Mouse (Mus musculus) midbrain, embryonic 16.5 days (tissue): ENCODE results near the gene Stam. TPM values are rescaled to one million over a fixed set of nuclear protein-coding genes. Genes with fewer than 3 reads are reported as not detected.

Experiments used
- ATAC-seq: fragments of 200-750 bp; cut with Nextera tagmentation; 2 replicates; pipeline ENCODE4 v1.8.0; 2017; ENCODE audit warnings: moderate TSS enrichment
- H3K27ac ChIP-seq: fragments of 300-500 bp; sonication (generic); 2 replicates; pipeline ENCODE4 v1.5.1; 2014; ENCODE audit warnings: mild to moderate bottlenecking, low read length, mixed read lengths
- H3K27me3 ChIP-seq: fragments of 300-500 bp; sonication (generic); 2 replicates; pipeline ENCODE4 v1.6.1; 2014; ENCODE audit warnings: low read depth, low read length, mixed read lengths; ENCODE audit not compliant: control insufficient read depth, insufficient read depth
- H3K36me3 ChIP-seq: fragments of 300-500 bp; sonication (generic); 2 replicates; pipeline ENCODE4 v1.6.1; 2014; ENCODE audit warnings: mild to moderate bottlenecking, low read length, moderate library complexity, mixed read lengths; ENCODE audit not compliant: control insufficient read depth, insufficient read depth
- H3K4me1 ChIP-seq: fragments of 300-500 bp; sonication (generic); 2 replicates; pipeline ENCODE4 v1.6.1; 2014; ENCODE audit warnings: mild to moderate bottlenecking, low read length, mixed read lengths; ENCODE audit not compliant: control insufficient read depth, insufficient read depth
- H3K4me2 ChIP-seq: fragments of 300-500 bp; sonication (generic); 2 replicates; pipeline ENCODE4 v1.6.1; 2014; ENCODE audit warnings: mild to moderate bottlenecking, low read length, mixed read lengths
- H3K4me3 ChIP-seq: fragments of 300-500 bp; sonication (generic); 2 replicates; pipeline ENCODE4 v1.5.1; 2014; ENCODE audit warnings: low read depth, mild to moderate bottlenecking, low read length, moderate library complexity, mixed read lengths
- H3K9ac ChIP-seq: fragments of 300-500 bp; sonication (generic); 2 replicates; pipeline ENCODE4 v1.6.1; 2014; ENCODE audit warnings: low read depth, low read length, mixed read lengths
- H3K9me3 ChIP-seq: fragments of 300-500 bp; sonication (generic); replicated peaks from 2 replicates; pipeline ENCODE4 v1.6.1; 2014; ENCODE audit warnings: mild to moderate bottlenecking, low read length, mixed read lengths; ENCODE audit not compliant: control insufficient read depth, poor library complexity, severe bottlenecking
- WGBS: fragments of 180-500 bp; shearing (Covaris S2); extraction: QIAGEN DNeasy Blood & Tissue Kit; methylation state at CpG from one replicate; pipeline ENCODE4 v1.1.7; 2014; 5-methylcytosine and 5-hydroxymethylcytosine counted together
- polyA plus RNA-seq: library from polyadenylated mRNA; unstranded; fragments of >200 nt; fragmentation: Nextera tagmentation; extraction: Ambion mirVana; gene quantifications from 2 replicates; pipeline ENCODE4 v1.2.1, GENCODE M21; 2015

Stam gene
- polyA plus RNA-seq, 1 experiment from 2014 or later: 141 TPM

DNA sequence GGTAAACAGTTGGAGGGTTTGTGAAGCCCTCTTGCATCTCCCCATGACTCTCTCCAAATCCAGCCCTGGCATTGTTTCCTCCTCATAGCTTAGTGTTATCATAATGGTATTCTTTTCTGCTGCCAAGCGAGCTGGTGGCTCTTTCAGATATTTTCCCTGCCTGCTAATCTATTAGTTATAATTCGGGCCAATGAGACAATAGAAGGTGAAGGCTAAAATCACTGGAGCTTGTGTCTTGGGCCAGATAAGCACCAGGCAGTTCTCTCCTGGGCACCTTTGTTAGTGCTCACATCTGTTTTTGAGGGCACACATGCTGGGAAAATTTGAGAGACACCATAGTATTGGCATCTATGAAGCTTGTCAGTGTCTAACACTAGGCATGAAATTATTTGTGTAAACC lies 91.2 kb downstream of the Stam start:
- Histone ChIP-seq H3K4me2 (no peak overlapping the region), H3K36me3 (no peaks in the 10 kb centered on the region), H3K9me3 (no peaks in the 10 kb centered on the region), H3K4me1 (no peaks in the 10 kb centered on the region), H3K4me3 (no peak overlapping the region), H3K9ac (no peak overlapping the region), H3K27ac (no peak overlapping the region), H3K27me3 (no peaks in the 10 kb centered on the region)
- WGBS: 54% methylated on average over 2 of the region's 2 CpGs
- no peak for ATAC-seq

DNA sequence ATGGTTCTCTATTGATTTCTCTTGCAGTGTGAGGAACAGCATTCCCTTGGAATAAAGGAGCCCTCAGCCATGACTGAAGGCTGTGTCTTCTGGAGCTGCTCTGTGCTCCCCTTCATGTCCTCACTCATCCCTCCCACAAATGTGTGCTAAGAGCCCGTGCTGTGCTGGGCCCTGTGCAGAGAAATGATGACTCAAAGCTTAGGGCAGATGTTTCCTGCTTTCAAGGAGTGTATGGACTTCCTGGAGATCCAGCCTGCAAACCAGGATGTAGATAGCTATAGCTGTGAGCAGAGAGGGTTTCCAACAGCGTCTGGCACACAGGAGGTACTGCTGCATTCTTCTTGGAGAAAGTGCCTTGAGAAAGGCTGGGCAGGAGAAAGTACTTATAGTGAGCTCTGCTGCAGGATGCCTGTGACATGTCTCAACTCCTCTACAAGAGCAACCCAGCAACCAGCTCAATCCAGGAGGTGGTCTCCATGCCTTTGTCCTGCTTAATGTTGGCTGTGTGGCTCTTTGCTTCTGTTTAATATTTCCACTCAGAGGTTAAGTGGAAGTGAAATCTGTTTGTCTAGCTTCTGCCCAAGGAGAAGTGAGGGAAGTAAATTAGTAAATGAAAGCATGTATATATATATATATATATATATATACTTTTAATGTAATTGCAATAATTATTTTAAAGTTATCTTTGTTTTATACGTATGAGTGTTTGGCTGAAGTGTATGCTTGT lies 91.9 kb downstream of the Stam start:
- Histone ChIP-seq H3K9me3 (no peaks in the 10 kb centered on the region), H3K27ac (no peak overlapping the region), H3K4me2 (no peak overlapping the region), H3K4me1 (no peaks in the 10 kb centered on the region), H3K9ac (no peak overlapping the region), H3K27me3 (no peaks in the 10 kb centered on the region), H3K4me3 (no peak overlapping the region), H3K36me3 (no peaks in the 10 kb centered on the region)
- no peak for ATAC-seq
- 89% methylated on average over 3 of the region's 3 CpGs for WGBS

DNA sequence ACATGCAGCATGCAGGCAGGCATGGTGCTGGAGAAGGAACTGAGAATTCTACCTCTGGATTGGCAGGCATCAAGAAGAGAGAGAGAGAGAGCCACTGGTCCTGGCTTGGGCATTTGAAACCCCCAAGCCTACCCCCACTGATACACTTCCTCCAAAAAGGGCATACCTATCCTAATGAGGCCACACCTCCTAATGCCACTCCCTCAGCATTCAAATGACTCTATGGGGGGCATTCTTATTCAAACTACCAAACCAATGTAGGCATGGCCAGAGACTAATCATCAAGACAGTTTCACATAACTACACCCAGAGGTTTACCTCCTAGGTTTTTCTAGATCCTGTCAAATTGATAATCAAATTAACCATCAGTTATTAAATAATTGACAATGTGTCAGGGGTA lies 93.8 kb downstream of the Stam start:
- no peak for ATAC-seq
- no peaks in the 10 kb centered on the region for H3K9me3 ChIP-seq
- no peak overlapping the region for H3K9ac ChIP-seq

DNA sequence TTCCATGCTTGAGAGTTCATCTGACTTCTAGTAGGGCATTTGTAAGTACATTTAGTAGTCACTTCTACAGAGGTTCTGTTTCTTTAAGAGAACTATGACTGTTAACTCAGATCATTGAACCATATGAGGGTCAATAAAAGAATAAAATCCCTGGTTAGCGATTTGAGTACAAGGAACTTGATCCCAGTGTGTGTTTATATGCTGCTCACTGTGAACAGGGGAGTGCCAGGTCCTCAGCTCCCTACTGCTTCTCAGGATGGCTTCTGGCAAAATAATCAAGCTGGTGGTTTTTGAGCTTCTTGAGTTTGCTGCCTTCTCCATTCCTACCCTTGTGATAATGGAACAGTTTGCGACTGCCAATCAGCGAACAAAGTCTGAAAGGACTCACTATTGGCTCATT lies 100.4 kb downstream of the Stam start, which contains the start of gene Tmem236:
Gene Tmem236, plus strand, starts transcription at position 190 of the 400 bp plus-strand sequence.
- no peak within 1 kb of the TSS for H3K4me3 ChIP-seq
- H3K27ac ChIP-seq: no peak within 1 kb of the TSS
- H3K9ac ChIP-seq: no peak within 1 kb of the TSS
- 70% methylated on average over 3 of the region's 3 CpGs for WGBS
- H3K4me2 ChIP-seq: no peak within 1 kb of the TSS
- H3K4me1 ChIP-seq: no peaks in the 10 kb centered on the region
- no peak for ATAC-seq
- no peaks in the 10 kb centered on the region for H3K27me3 ChIP-seq
- no peaks in the 10 kb centered on the region for H3K36me3 ChIP-seq
- no peaks in the 10 kb centered on the region for H3K9me3 ChIP-seq

More for the DNA sequence above, 93.8 kb downstream of the Stam start:
- no peak overlapping the region for H3K4me2 ChIP-seq
- no peak overlapping the region for H3K27ac ChIP-seq
- no peaks in the 10 kb centered on the region for H3K4me1 ChIP-seq
- H3K27me3 ChIP-seq: no peaks in the 10 kb centered on the region
- no peak overlapping the region for H3K4me3 ChIP-seq
- H3K36me3 ChIP-seq: no peaks in the 10 kb centered on the region

DNA sequence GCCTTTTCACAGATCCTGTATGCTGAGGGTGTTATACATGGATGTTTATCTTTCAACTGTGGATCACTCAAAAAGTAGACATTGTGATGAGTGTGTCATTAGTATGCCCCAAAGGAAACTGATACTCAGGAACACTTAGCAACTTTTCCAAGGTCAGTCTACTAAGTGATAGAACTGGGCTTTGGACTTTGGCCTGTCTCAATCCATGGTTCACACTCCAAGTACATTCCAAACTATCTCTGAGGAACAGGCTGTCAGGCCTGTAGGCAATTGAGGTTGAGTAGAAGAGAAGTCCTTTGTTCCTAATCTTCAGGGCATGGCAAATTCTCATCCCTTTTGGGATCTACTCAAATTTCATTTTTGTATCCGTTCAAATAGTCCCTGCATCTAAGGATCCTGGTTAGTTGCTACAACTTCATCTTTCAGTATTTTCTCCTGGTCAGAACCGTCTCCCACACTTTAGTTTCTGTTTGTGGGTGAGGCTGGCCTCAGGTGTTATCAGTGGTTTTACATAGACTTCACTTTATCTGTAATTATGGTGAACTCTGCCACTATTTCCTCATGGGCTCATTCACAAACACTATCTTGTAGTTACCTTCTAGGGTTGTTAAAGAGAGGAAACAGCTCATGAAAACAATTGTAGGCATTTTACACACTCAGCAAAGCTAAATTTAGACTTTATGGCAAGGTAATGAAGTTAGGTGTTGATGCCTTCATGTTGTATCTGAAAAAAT lies 102.7 kb downstream of the Stam start:
- H3K4me2 ChIP-seq: no peak overlapping the region
- H3K27me3 ChIP-seq: no peaks in the 10 kb centered on the region
- H3K4me1 ChIP-seq: no peaks in the 10 kb centered on the region
- no peaks in the 10 kb centered on the region for H3K9me3 ChIP-seq
- H3K27ac ChIP-seq: no peak overlapping the region
- WGBS: 74% methylated on average over 2 of the region's 2 CpGs
- H3K36me3 ChIP-seq: no peaks in the 10 kb centered on the region
- no peak for ATAC-seq
- H3K4me3 ChIP-seq: no peak overlapping the region
- no peak overlapping the region for H3K9ac ChIP-seq

DNA sequence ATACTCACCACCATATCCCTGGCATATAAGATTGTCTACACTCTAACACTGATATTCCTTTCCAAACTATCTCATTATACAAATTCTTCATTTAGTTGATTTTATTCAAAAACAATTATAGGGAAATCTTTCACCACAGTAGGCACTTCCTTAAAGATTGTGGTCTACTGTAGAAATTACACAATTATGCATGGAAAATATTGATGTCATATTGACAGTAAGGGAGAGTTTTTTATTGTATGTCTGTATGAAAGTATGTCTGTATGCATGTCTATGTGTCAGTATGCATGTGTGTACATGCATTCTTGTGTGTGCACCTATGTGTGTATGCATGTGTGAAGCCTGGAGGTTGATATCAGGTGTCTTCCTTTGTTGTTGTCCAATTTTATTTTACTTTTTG lies 110.5 kb downstream of the Stam start:
- no peak for ATAC-seq
- Histone ChIP-seq H3K36me3 (no peaks in the 10 kb centered on the region), H3K27me3 (no peaks in the 10 kb centered on the region), H3K9ac (no peak overlapping the region), H3K9me3 (no peaks in the 10 kb centered on the region), H3K4me3 (no peak overlapping the region), H3K4me1 (no peaks in the 10 kb centered on the region), H3K4me2 (no peak overlapping the region), H3K27ac (no peak overlapping the region)

DNA sequence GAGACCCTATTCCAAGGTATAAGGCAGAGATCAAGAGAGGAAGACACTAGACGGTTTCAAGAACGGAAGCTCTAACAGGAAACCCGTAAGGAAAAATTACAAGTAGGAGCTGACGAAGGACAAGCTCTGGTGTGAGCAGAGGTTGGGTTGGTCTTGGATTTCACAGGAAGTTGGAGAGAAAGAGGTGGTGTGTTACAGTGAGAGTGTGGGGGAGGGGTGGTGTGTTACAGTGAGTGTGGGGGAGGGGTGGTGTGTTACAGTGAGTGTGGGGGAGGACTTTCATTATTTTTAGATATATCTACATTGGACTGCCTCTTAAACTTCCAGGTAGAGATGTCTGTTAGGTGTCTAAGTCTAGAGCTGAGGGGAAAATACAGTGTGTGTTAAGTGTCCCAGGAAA lies 116.8 kb downstream of the Stam start:
- Histone ChIP-seq H3K36me3 (no peaks in the 10 kb centered on the region), H3K9ac (no peak overlapping the region), H3K9me3 (no peaks in the 10 kb centered on the region), H3K4me1 (no peaks in the 10 kb centered on the region), H3K4me2 (no peak overlapping the region), H3K27ac (no peak overlapping the region), H3K4me3 (no peak overlapping the region), H3K27me3 (no peaks in the 10 kb centered on the region)
- WGBS: 93% methylated on average over 4 of the region's 4 CpGs
- ATAC-seq: no peak

DNA sequence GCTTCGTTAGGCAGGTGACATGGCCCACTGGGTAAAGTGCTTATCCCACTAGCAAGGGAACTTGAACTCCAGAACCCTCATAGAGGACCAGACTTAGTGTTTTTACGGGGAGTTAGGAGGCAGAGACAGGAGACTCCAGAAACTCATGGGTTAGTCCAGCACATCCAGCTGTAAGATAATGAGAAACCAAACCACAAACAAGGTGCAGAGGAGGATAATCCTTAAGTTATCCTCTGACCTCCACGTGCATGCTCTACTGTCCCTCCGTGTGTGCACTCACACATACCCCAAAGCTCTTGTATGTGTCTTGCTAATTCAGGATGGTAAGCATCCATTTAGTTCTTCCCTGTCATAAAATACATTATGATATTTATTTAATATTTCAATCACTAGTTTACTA lies 117.7 kb downstream of the Stam start:
- H3K9me3 ChIP-seq: no peaks in the 10 kb centered on the region
- H3K4me3 ChIP-seq: no peak overlapping the region
- WGBS: 85% methylated on average over 4 of the region's 4 CpGs
- no peaks in the 10 kb centered on the region for H3K36me3 ChIP-seq
- no peak overlapping the region for H3K9ac ChIP-seq
- no peaks in the 10 kb centered on the region for H3K4me1 ChIP-seq
- H3K4me2 ChIP-seq: no peak overlapping the region
- no peak overlapping the region for H3K27ac ChIP-seq
- no peak for ATAC-seq
- no peaks in the 10 kb centered on the region for H3K27me3 ChIP-seq

DNA sequence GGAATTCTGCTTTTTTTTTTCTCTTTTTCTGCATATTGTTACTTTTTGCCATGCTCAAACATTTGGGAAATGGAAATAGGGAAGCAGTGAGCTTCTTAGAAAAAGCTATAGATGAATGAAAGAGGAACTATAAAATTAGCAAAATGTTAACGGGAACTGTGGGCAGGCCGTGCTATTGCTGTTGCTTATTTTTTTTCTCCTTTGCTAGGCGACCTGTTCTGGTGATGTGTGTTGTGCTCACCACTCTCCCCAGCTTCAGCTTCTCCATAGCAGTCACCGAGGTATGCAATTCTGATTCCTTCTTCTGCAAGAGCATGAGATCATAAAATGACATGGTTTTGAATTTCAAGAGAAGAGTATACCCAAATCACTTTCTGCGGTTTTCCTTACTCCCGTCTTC lies 118.1 kb downstream of the Stam start:
- no peak for ATAC-seq
- H3K4me3 ChIP-seq: no peak overlapping the region
- no peak overlapping the region for H3K27ac ChIP-seq
- no peak overlapping the region for H3K9ac ChIP-seq
- H3K4me1 ChIP-seq: no peaks in the 10 kb centered on the region
- 91% methylated on average over 6 of the region's 6 CpGs for WGBS
- no peaks in the 10 kb centered on the region for H3K9me3 ChIP-seq
- no peaks in the 10 kb centered on the region for H3K27me3 ChIP-seq
- H3K36me3 ChIP-seq: no peaks in the 10 kb centered on the region
- H3K4me2 ChIP-seq: no peak overlapping the region
